Mouse (Mus musculus) heart, adult 2 months (tissue): ENCODE results near the gene Mllt3.

Experiments used
- CTCF ChIP-seq: fragments of 200-600 bp; IDR thresholded peaks from 2 replicates; pipeline ENCODE4 v1.8.1; 2022; ENCODE audit warnings: antibody characterized with exemption, mild to moderate bottlenecking, moderate library complexity
- EP300 ChIP-seq: fragments of 200-500 bp; IDR thresholded peaks from 2 replicates; pipeline ENCODE4 v1.6.1; 2011; ENCODE audit warnings: low read depth, low read length, control low read depth; ENCODE audit not compliant: insufficient read depth
- POLR2A ChIP-seq: fragments of 200-500 bp; IDR thresholded peaks from 2 replicates; pipeline ENCODE4 v1.6.1; 2011; ENCODE audit warnings: mild to moderate bottlenecking, low read depth, low read length, control low read depth; ENCODE audit not compliant: insufficient read depth

- TF ChIP-seq POLR2A (no peak), EP300 (no peak), CTCF (no peak)
Observed at GRCm38 (mm10) chr4:88082381-88082780, 49.2 kb upstream of the Mllt3 start.
